Mouse (Mus musculus): ENCODE measurements around the gene Hs3st2. TPM values are rescaled to one million over a fixed set of nuclear protein-coding genes. Genes with fewer than 3 reads are reported as not detected.
"Not testable (repeated sequence)": the region's sequence is repeated elsewhere in the genome, so short reads cannot be mapped to it uniquely, and the experiment has no call there.

The Hs3st2 gene
- 21.1 and 21.9 TPM in 2 replicates for polyA plus RNA-seq (2014; fragmentation: Nextera tagmentation; extraction: Ambion mirVana)

DNA sequence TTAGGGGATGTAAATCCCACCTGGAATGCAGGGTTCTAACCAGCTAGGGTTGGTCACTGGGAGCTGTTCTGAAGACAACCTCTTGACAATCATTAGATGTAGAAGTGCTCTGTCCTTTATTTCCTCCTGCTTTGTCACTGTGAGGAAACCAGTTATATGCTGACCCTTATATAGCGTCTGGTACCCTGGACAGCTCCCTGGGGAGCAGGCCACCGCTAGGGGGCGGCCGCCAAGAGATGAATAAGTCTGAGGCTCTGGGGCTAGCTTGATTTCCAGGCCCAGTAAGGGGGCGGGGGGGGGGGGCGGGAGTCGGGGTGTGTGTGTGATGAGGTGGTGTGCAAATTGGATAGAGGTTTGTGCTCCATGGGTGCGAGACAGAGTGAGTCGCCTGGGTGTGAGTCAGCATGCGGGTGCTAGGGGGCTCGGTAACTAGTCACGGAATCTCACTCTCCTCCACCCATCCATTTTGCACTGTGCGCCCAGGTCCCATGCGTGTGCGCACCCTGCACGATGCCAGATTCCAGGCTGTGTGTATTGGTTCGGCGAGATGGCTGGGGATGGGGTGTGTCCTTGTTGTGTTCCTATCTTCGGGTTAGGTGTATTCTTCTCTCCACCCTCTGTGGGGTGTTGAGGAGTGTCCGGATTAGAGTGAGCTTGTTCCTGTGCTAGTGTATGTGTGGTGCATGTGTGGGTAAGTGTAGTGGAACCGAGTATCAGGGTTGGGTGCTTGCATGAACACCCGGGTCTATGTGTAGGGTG is at the start of gene Hs3st2:
Gene Hs3st2 (plus strand): TSS at position 635 of the 759 bp plus-strand sequence.
- H3K27me3 ChIP-seq (ENCODE audit: control insufficient read depth, insufficient read depth, low read length): peaks cover 26% of the 10 kb centered on the region
- under 1% methylated on average over 22 of the region's 22 CpGs for WGBS
- no peaks in the 10 kb centered on the region for H3K36me3 ChIP-seq (ENCODE audit: control insufficient read depth, insufficient read depth, low read length)
- peak within 1 kb of the TSS; percentile 73 for H3K4me2 ChIP-seq (ENCODE audit: low read depth, low read length)
- H3K27ac ChIP-seq (ENCODE audit: low read depth, low read length): no peak within 1 kb of the TSS
- ATAC-seq (ENCODE audit: low read depth): peak; percentile 65
- peak within 1 kb of the TSS; percentile 48 for H3K4me3 ChIP-seq (ENCODE audit: low read depth, low read length)
- H3K4me1 ChIP-seq (ENCODE audit: control insufficient read depth, insufficient read depth, low read length): peaks cover 6% of the 10 kb centered on the region
- no peaks in the 10 kb centered on the region for H3K9me3 ChIP-seq (ENCODE audit: control insufficient read depth, low read length)
- H3K9ac ChIP-seq (replicated peaks; ENCODE audit: low read depth, low read length): peak within 1 kb of the TSS; percentile 54

DNA sequence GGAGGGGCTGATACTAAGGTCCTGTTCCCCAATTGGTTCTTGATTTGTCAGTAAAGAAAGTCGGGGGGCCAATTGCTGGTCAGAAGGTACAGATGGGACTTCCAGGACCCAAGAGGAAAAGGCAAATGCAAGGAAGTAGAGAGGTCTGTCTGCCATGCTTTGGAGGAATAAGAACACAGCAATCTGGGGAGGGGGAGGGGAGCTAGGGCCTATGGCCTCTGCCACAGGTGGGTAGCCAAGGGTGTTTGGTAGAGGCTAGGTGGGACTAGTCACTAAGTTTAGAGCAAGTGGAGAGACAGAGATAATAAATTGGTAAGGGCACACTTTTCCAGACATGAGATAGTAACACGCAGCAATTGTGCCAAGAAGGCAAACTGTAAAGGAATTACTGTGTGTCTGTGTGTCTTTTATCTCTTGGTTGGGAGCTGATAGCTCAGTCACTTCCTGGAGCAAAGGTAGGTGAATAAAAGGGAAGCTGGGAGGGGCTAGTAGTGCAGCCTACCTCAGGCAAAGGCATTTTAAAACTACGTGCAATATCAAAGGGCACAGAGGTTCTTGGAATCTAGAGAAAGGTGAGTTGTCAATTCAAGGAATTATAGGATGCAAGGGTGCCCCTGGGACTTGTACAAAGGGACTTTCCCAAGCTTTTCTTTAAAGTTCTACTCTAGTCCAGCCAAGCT is 43.2 kb upstream of the Hs3st2 start:
- no peak overlapping the region for H3K4me2 ChIP-seq (ENCODE audit: low read depth, low read length)
- 80% methylated on average over 3 of the region's 3 CpGs for WGBS
- H3K4me3 ChIP-seq (ENCODE audit: low read depth, low read length): no peak overlapping the region
- no peak overlapping the region for H3K9ac ChIP-seq (replicated peaks; ENCODE audit: low read depth, low read length)
- H3K9me3 ChIP-seq (ENCODE audit: control insufficient read depth, low read length): no peaks in the 10 kb centered on the region
- no peaks in the 10 kb centered on the region for H3K4me1 ChIP-seq (ENCODE audit: control insufficient read depth, insufficient read depth, low read length)
- no peak overlapping the region for H3K27ac ChIP-seq (ENCODE audit: low read depth, low read length)
- ATAC-seq (ENCODE audit: low read depth): no peak
- no peaks in the 10 kb centered on the region for H3K27me3 ChIP-seq (ENCODE audit: control insufficient read depth, insufficient read depth, low read length)
- H3K36me3 ChIP-seq (ENCODE audit: control insufficient read depth, insufficient read depth, low read length): no peaks in the 10 kb centered on the region

DNA sequence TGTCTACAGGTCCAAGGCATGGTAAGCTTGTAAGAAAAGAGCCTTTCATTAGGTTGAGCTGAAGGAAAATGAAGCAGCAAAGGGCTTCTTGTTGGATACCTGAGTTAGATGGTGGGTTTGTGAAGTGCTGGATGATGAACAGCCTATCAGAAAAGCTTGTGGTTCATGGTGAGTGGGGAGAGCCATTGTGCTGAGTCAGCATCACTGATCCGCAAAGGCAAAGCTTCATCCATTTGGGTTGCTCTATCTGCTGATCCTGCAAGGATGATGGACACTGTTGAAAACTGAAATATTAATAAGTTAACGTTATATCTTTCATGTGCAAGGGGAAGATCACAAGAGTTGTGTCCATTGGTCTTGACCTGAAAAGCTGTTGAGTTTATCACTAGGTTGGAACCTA is 40.0 kb upstream of the Hs3st2 start:
- no peaks in the 10 kb centered on the region for H3K27me3 ChIP-seq (ENCODE audit: control insufficient read depth, insufficient read depth, low read length)
- no peak overlapping the region for H3K4me3 ChIP-seq (ENCODE audit: low read depth, low read length)
- H3K9me3 ChIP-seq (ENCODE audit: control insufficient read depth, low read length): no peaks in the 10 kb centered on the region
- no peaks in the 10 kb centered on the region for H3K36me3 ChIP-seq (ENCODE audit: control insufficient read depth, insufficient read depth, low read length)
- 83% methylated on average over 2 of the region's 2 CpGs for WGBS
- H3K4me1 ChIP-seq (ENCODE audit: control insufficient read depth, insufficient read depth, low read length): no peaks in the 10 kb centered on the region
- no peak overlapping the region for H3K27ac ChIP-seq (ENCODE audit: low read depth, low read length)
- no peak for ATAC-seq (ENCODE audit: low read depth)
- no peak overlapping the region for H3K9ac ChIP-seq (replicated peaks; ENCODE audit: low read depth, low read length)
- H3K4me2 ChIP-seq (ENCODE audit: low read depth, low read length): no peak overlapping the region

DNA sequence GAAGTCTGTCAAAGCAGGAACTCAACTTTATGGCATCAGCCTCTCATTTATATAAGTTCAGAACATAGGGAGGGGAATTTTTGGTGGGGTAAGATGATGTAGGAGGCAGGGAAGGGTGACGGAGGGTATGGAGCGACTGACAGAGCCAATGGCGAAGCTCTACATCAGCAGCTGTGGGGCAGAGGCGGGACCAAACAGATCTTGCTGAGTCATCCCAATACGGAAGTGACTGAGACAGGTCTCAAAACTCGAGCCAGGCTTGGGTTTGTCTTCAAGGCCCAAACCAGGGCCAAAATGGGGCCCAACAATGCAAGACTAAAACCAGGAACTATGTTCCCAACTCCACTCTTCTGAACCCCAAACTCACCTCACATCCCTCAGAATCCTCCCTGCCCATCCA is 30.2 kb upstream of the Hs3st2 start:
- H3K9ac ChIP-seq (replicated peaks; ENCODE audit: low read depth, low read length); H3K4me1 ChIP-seq (ENCODE audit: control insufficient read depth, insufficient read depth, low read length); H3K27ac ChIP-seq (ENCODE audit: low read depth, low read length); H3K4me3 ChIP-seq (ENCODE audit: low read depth, low read length); H3K27me3 ChIP-seq (ENCODE audit: control insufficient read depth, insufficient read depth, low read length); H3K4me2 ChIP-seq (ENCODE audit: low read depth, low read length); H3K36me3 ChIP-seq (ENCODE audit: control insufficient read depth, insufficient read depth, low read length); ATAC-seq (ENCODE audit: low read depth); H3K9me3 ChIP-seq (ENCODE audit: control insufficient read depth, low read length): not testable (repeated sequence)
- WGBS: 91% methylated on average over 6 of the region's 6 CpGs

DNA sequence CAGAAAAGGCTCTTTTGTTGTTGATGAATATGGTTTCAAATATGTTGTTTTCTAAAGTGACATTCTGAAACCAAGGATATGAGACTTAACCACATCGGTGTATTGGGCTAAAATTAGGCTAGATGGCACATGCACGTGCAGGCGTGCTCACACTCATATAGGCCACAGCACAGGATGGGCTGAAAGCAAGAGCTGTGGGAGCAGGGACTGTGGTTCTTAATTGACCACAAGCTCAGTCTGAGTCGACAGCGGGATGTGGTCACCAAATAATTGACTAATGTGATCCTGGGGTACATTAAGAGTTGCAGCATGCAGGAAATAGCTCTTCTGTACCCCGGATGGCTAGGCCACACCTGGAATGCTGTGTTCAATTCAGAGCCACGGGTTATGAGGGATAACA is 26.1 kb upstream of the Hs3st2 start:
- Histone ChIP-seq H3K36me3 (ENCODE audit: control insufficient read depth, insufficient read depth, low read length) (no peaks in the 10 kb centered on the region), H3K4me3 (ENCODE audit: low read depth, low read length) (no peak overlapping the region), H3K4me2 (ENCODE audit: low read depth, low read length) (no peak overlapping the region), H3K9me3 (ENCODE audit: control insufficient read depth, low read length) (no peaks in the 10 kb centered on the region), H3K27ac (ENCODE audit: low read depth, low read length) (no peak overlapping the region), H3K4me1 (ENCODE audit: control insufficient read depth, insufficient read depth, low read length) (no peaks in the 10 kb centered on the region), H3K9ac (replicated peaks; ENCODE audit: low read depth, low read length) (no peak overlapping the region), H3K27me3 (ENCODE audit: control insufficient read depth, insufficient read depth, low read length) (no peaks in the 10 kb centered on the region)
- ATAC-seq (ENCODE audit: low read depth): no peak
- WGBS: 82% methylated on average over 7 of the region's 7 CpGs

DNA sequence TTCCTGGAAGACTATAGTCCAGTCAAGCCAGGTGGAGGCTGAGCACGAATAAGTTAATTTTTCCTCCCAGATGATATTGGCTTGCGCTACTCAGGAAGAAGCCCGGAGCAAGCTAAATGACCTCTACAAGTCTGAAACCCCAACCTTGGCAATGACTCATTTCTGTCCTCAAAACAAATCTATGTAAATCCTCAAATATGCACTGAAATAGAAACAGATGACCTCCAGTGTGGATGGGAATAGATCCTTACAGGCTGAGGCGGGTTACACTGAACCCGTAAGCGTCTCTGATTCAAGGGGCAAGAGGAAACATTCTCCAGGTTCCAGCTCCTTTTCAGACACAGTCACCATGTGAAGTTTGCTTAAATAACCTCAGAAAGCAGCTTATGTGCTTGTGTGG is 24.5 kb upstream of the Hs3st2 start:
- no peaks in the 10 kb centered on the region for H3K36me3 ChIP-seq (ENCODE audit: control insufficient read depth, insufficient read depth, low read length)
- no peak for ATAC-seq (ENCODE audit: low read depth)
- no peak overlapping the region for H3K4me3 ChIP-seq (ENCODE audit: low read depth, low read length)
- no peaks in the 10 kb centered on the region for H3K27me3 ChIP-seq (ENCODE audit: control insufficient read depth, insufficient read depth, low read length)
- H3K4me1 ChIP-seq (ENCODE audit: control insufficient read depth, insufficient read depth, low read length): no peaks in the 10 kb centered on the region
- H3K9me3 ChIP-seq (ENCODE audit: control insufficient read depth, low read length): no peaks in the 10 kb centered on the region
- no peak overlapping the region for H3K4me2 ChIP-seq (ENCODE audit: low read depth, low read length)
- H3K27ac ChIP-seq (ENCODE audit: low read depth, low read length): no peak overlapping the region
- no peak overlapping the region for H3K9ac ChIP-seq (replicated peaks; ENCODE audit: low read depth, low read length)
- WGBS: 96% methylated on average over 6 of the region's 6 CpGs

DNA sequence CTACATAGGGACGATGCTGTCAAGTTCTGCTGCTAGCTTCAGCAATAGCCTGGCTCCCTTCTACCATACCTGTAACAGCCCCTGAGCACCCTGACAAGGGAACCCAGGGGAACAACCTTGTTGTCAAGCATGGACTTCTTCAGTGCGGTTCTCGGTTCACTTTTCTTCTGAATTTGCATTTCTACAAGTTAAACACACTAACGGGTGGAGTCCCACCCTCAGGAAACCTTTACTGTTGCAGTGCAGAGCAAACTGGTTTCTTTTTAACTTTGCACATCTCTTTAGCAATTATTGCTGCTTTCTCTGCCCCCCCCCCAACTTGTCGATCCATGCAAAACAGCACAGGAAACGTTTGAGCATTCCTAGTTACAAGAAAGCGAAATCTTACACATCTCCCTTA is 19.7 kb upstream of the Hs3st2 start:
- Histone ChIP-seq H3K4me2 (ENCODE audit: low read depth, low read length) (no peak overlapping the region), H3K9ac (replicated peaks; ENCODE audit: low read depth, low read length) (no peak overlapping the region), H3K36me3 (ENCODE audit: control insufficient read depth, insufficient read depth, low read length) (no peaks in the 10 kb centered on the region), H3K27me3 (ENCODE audit: control insufficient read depth, insufficient read depth, low read length) (no peaks in the 10 kb centered on the region), H3K27ac (ENCODE audit: low read depth, low read length) (no peak overlapping the region), H3K4me3 (ENCODE audit: low read depth, low read length) (no peak overlapping the region), H3K4me1 (ENCODE audit: control insufficient read depth, insufficient read depth, low read length) (no peaks in the 10 kb centered on the region), H3K9me3 (ENCODE audit: control insufficient read depth, low read length) (no peaks in the 10 kb centered on the region)
- 91% methylated on average over 7 of the region's 7 CpGs for WGBS
- no peak for ATAC-seq (ENCODE audit: low read depth)

DNA sequence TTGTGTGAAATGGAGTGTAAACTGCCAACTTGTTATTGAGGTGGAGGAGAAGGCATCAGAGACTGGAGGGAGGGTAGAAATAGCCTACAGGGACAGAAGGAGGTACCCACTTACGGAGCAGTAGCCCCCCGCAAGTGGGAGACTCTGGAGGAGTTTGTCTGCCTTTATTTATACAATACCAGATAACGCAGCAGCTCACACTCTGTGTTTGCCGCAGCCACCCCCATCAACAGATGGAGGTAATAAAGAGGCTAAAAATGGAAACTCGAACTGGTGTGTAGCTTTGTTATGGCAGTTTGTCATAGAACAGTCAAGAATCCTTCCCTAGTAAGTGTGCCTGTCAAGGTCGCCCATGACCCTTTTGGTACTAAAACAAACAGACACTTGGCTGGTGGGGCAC is 16.2 kb upstream of the Hs3st2 start:
- Histone ChIP-seq H3K27me3 (ENCODE audit: control insufficient read depth, insufficient read depth, low read length) (no peaks in the 10 kb centered on the region), H3K4me1 (ENCODE audit: control insufficient read depth, insufficient read depth, low read length) (no peaks in the 10 kb centered on the region), H3K9ac (replicated peaks; ENCODE audit: low read depth, low read length) (no peak overlapping the region), H3K4me2 (ENCODE audit: low read depth, low read length) (no peak overlapping the region), H3K36me3 (ENCODE audit: control insufficient read depth, insufficient read depth, low read length) (no peaks in the 10 kb centered on the region), H3K27ac (ENCODE audit: low read depth, low read length) (no peak overlapping the region), H3K9me3 (ENCODE audit: control insufficient read depth, low read length) (no peaks in the 10 kb centered on the region), H3K4me3 (ENCODE audit: low read depth, low read length) (no peak overlapping the region)
- no peak for ATAC-seq (ENCODE audit: low read depth)
- 72% methylated on average over 6 of the region's 6 CpGs for WGBS

DNA sequence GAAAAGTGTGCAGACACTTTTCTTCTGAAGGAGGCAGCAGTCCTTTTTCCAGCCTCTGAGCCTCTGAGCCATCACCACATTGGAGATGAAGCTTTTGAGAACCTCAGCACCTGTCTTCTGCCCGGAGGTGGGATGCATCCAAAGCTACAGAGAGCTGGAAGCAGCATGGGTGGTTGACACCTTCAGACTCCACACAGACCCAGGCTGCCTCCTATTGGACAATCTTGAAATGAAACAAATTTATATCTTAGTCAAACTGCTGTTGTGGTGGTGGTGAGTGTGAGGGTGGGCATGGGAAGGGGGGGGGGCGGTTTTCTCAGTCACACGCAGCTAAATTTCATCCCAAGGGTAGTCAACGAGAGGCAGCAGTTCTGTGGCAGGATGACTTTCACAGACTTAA is 12.7 kb upstream of the Hs3st2 start:
- no peaks in the 10 kb centered on the region for H3K4me1 ChIP-seq (ENCODE audit: control insufficient read depth, insufficient read depth, low read length)
- no peak for ATAC-seq (ENCODE audit: low read depth)
- no peaks in the 10 kb centered on the region for H3K36me3 ChIP-seq (ENCODE audit: control insufficient read depth, insufficient read depth, low read length)
- no peak overlapping the region for H3K4me2 ChIP-seq (ENCODE audit: low read depth, low read length)
- H3K4me3 ChIP-seq (ENCODE audit: low read depth, low read length): no peak overlapping the region
- H3K27ac ChIP-seq (ENCODE audit: low read depth, low read length): no peak overlapping the region
- H3K9ac ChIP-seq (replicated peaks; ENCODE audit: low read depth, low read length): no peak overlapping the region
- H3K27me3 ChIP-seq (ENCODE audit: control insufficient read depth, insufficient read depth, low read length): no peaks in the 10 kb centered on the region
- 79% methylated on average over 4 of the region's 4 CpGs for WGBS
- no peaks in the 10 kb centered on the region for H3K9me3 ChIP-seq (ENCODE audit: control insufficient read depth, low read length)
